Mouse (Mus musculus) heart, embryonic 12.5 days (tissue): ENCODE data around the gene Dppa3. TPM values are rescaled to one million over a fixed set of nuclear protein-coding genes. Genes with fewer than 3 reads are reported as not detected.
A peak's percentile ranks its signal among the peaks of the same experiment; 100 is the strongest.
"Not testable (repeated sequence)": the region's sequence is repeated elsewhere in the genome, so short reads cannot be mapped to it uniquely, and the experiment has no call there.

Source experiments
- ATAC-seq: fragments of 200-750 bp; cut with Nextera tagmentation; 2 replicates; pipeline ENCODE4 v1.8.0; 2017; ENCODE audit warnings: moderate TSS enrichment, moderate library complexity; ENCODE audit not compliant: insufficient number of reproducible peaks, low FRiP score
- H3K27ac ChIP-seq: fragments of 300-500 bp; sonication (generic); 2 replicates; pipeline ENCODE4 v1.5.1; 2016; ENCODE audit warnings: mild to moderate bottlenecking, moderate library complexity; ENCODE audit not compliant: poor library complexity, severe bottlenecking
- H3K27me3 ChIP-seq: fragments of 300-500 bp; sonication (generic); replicated peaks from 2 replicates; pipeline ENCODE4 v1.6.1; 2016; ENCODE audit warnings: mild to moderate bottlenecking, moderate library complexity
- H3K36me3 ChIP-seq: fragments of 300-500 bp; sonication (generic); 2 replicates; pipeline ENCODE4 v1.6.1; 2016; ENCODE audit warnings: mild to moderate bottlenecking, moderate library complexity
- H3K4me1 ChIP-seq: fragments of 300-500 bp; sonication (generic); replicated peaks from 2 replicates; pipeline ENCODE4 v1.6.1; 2016; ENCODE audit warnings: mild to moderate bottlenecking
- H3K4me2 ChIP-seq: fragments of 300-500 bp; sonication (generic); 2 replicates; pipeline ENCODE4 v1.6.1; 2016; ENCODE audit warnings: mild to moderate bottlenecking, moderate library complexity
- H3K4me3 ChIP-seq: fragments of 300-500 bp; sonication (generic); 2 replicates; pipeline ENCODE4 v1.5.1; 2016; ENCODE audit warnings: mild to moderate bottlenecking
- H3K9ac ChIP-seq: fragments of 300-500 bp; sonication (generic); 2 replicates; pipeline ENCODE4 v1.6.1; 2016; ENCODE audit warnings: mild to moderate bottlenecking, moderate library complexity
- H3K9me3 ChIP-seq: fragments of 300-500 bp; sonication (generic); replicated peaks from 2 replicates; pipeline ENCODE4 v1.6.1; 2016; ENCODE audit warnings: mild to moderate bottlenecking, moderate library complexity
- WGBS: fragments of 180-500 bp; shearing (Covaris S2); methylation state at CpG from one replicate; pipeline ENCODE4 v1.1.7; 2016; 5-methylcytosine and 5-hydroxymethylcytosine counted together
- polyA plus RNA-seq: library from polyadenylated mRNA; unstranded; fragments of >200 nt; fragmentation: Nextera tagmentation; extraction: Ambion mirVana; gene quantifications from 2 replicates; pipeline ENCODE4 v1.2.1, GENCODE M21; 2016

Gene Dppa3
- polyA plus RNA-seq, 1 experiment from 2014 or later = not detected

GRCm38 (mm10) chr6:122612426-122612825, 13.8 kb upstream of the Dppa3 start:
- Histone ChIP-seq H3K36me3 (no peaks in the 10 kb centered on the region), H3K4me2 (no peak overlapping the region), H3K27me3 (no peaks in the 10 kb centered on the region), H3K4me1 (peaks cover 4% of the 10 kb centered on the region; the same call in 1 of the 2 replicates), H3K27ac (no peak overlapping the region), H3K4me3 (no peak overlapping the region), H3K9ac (no peak overlapping the region), H3K9me3 (no peaks in the 10 kb centered on the region)
- 69% methylated on average over 4 of the region's 4 CpGs for WGBS
- ATAC-seq = no peak

DNA sequence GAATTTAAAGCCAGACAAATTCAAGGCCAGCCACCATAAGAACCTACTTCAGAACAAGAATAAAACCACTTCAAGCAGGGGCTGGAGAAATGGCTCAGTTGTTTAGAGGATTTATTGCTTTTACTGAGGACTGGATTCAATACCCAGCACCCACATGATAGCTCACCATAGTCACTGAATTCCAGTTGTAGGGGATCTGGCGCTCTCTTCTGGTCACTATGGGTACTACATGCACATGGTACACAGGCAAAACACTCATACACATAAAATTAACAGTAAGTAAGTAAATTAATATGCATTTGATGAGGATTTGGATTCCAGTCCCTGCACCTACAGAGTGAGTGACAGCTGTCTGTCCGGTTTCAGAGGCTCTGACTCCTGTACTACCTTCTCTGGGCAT, 12.2 kb upstream of the Dppa3 start:
- 54% methylated on average over 2 of the region's 2 CpGs for WGBS
- ATAC-seq = no peak
- Histone ChIP-seq H3K4me1 (peaks cover 4% of the 10 kb centered on the region; the same call in 1 of the 2 replicates), H3K4me3 (no peak overlapping the region), H3K27me3 (no peaks in the 10 kb centered on the region), H3K36me3 (no peaks in the 10 kb centered on the region), H3K9me3 (no peaks in the 10 kb centered on the region), H3K27ac (no peak overlapping the region), H3K4me2 (no peak overlapping the region), H3K9ac (no peak overlapping the region)

GRCm38 (mm10) chr6:122616022-122616421, 10.2 kb upstream of the Dppa3 start:
- Histone ChIP-seq H3K9me3 (no peaks in the 10 kb centered on the region), H3K9ac (no peak overlapping the region), H3K27me3 (no peaks in the 10 kb centered on the region), H3K4me2 (no peak overlapping the region), H3K4me1 (no peaks in the 10 kb centered on the region), H3K36me3 (no peaks in the 10 kb centered on the region), H3K4me3 (no peak overlapping the region), H3K27ac (no peak overlapping the region)
- ATAC-seq = no peak
- WGBS = 60% methylated on average over 3 of the region's 3 CpGs

GRCm38 (mm10) chr6:122621066-122621465, 5.1 kb upstream of the Dppa3 start:
- no peaks in the 10 kb centered on the region for H3K9me3 ChIP-seq
- peaks cover under 1% of the 10 kb centered on the region; the same call in 1 of the 2 replicates for H3K27me3 ChIP-seq
- no peaks in the 10 kb centered on the region for H3K36me3 ChIP-seq
- no peaks in the 10 kb centered on the region for H3K4me1 ChIP-seq
- H3K9ac ChIP-seq = no peak overlapping the region
- WGBS = 91% methylated on average over 6 of the region's 6 CpGs
- no peak overlapping the region for H3K27ac ChIP-seq
- no peak overlapping the region for H3K4me3 ChIP-seq
- ATAC-seq = no peak
- H3K4me2 ChIP-seq = no peak overlapping the region

- no peak overlapping the region for H3K4me2 ChIP-seq
- H3K36me3 ChIP-seq = no peaks in the 10 kb centered on the region
- no peaks in the 10 kb centered on the region for H3K4me1 ChIP-seq
- H3K4me3 ChIP-seq = no peak overlapping the region
- ATAC-seq = no peak
- no peaks in the 10 kb centered on the region for H3K9me3 ChIP-seq
- 56% methylated on average over 5 of the region's 5 CpGs for WGBS
- no peak overlapping the region for H3K9ac ChIP-seq
- no peak overlapping the region for H3K27ac ChIP-seq
- H3K27me3 ChIP-seq = peaks cover 21% of the 10 kb centered on the region
These were observed 1.7 kb upstream of the Dppa3 start for GRCm38 (mm10) chr6:122624480-122624879.

GRCm38 (mm10) chr6:122625156-122625555, 1.1 kb upstream of the Dppa3 start:
- H3K4me2 ChIP-seq = no peak overlapping the region
- H3K4me3 ChIP-seq = no peak overlapping the region
- H3K27me3 ChIP-seq = peaks cover 21% of the 10 kb centered on the region
- no peak for ATAC-seq
- no peaks in the 10 kb centered on the region for H3K4me1 ChIP-seq
- H3K36me3 ChIP-seq = no peaks in the 10 kb centered on the region
- 75% methylated on average over 4 of the region's 4 CpGs for WGBS
- no peak overlapping the region for H3K27ac ChIP-seq
- H3K9me3 ChIP-seq = no peaks in the 10 kb centered on the region
- H3K9ac ChIP-seq = no peak overlapping the region

- H3K27ac ChIP-seq = no peak overlapping the region
- no peaks in the 10 kb centered on the region for H3K36me3 ChIP-seq
- peak overlapping the region; percentile 65 for H3K4me2 ChIP-seq
- no peaks in the 10 kb centered on the region for H3K4me1 ChIP-seq
- WGBS = 18% methylated on average over 20 of the region's 20 CpGs
- no peaks in the 10 kb centered on the region for H3K9me3 ChIP-seq
- ATAC-seq = no peak
- no peak overlapping the region for H3K9ac ChIP-seq
- peaks cover 25% of the 10 kb centered on the region for H3K27me3 ChIP-seq
- peak overlapping the region; percentile 37 for H3K4me3 ChIP-seq
These were observed 1.4 kb downstream of the Dppa3 start for GRCm38 (mm10) chr6:122627469-122628108.

- Histone ChIP-seq H3K27me3 (peaks cover 4% of the 10 kb centered on the region; the same call in 1 of the 2 replicates), H3K4me1 (no peaks in the 10 kb centered on the region), H3K4me3 (no peak overlapping the region), H3K9ac (no peak overlapping the region), H3K36me3 (no peaks in the 10 kb centered on the region), H3K9me3 (no peaks in the 10 kb centered on the region), H3K4me2 (no peak overlapping the region), H3K27ac (no peak overlapping the region)
- 35% methylated on average over 9 of the region's 9 CpGs for WGBS
- no peak for ATAC-seq
These were observed 7.2 kb downstream of the Dppa3 start for GRCm38 (mm10) chr6:122633411-122633810.

- WGBS = 77% methylated on average over 7 of the region's 7 CpGs
- Histone ChIP-seq H3K36me3 (no peaks in the 10 kb centered on the region), H3K4me1 (no peaks in the 10 kb centered on the region), H3K27me3 (0 out of 2 replicates have a peak, but pooled peaks cover 3% of the 10 kb centered on the region), H3K4me3 (no peak overlapping the region), H3K4me2 (no peak overlapping the region), H3K9ac (no peak overlapping the region), H3K27ac (no peak overlapping the region), H3K9me3 (no peaks in the 10 kb centered on the region)
- ATAC-seq = no peak
These were observed 9.1 kb downstream of the Dppa3 start for GRCm38 (mm10) chr6:122635315-122635714.

GRCm38 (mm10) chr6:122636666-122637065, 10.5 kb downstream of the Dppa3 start:
- H3K4me1 ChIP-seq = no peaks in the 10 kb centered on the region
- H3K9me3 ChIP-seq = no peaks in the 10 kb centered on the region
- 69% methylated on average over 3 of the region's 3 CpGs for WGBS
- H3K4me3 ChIP-seq = no peak overlapping the region
- no peaks in the 10 kb centered on the region for H3K36me3 ChIP-seq
- no peak for ATAC-seq
- H3K4me2 ChIP-seq = no peak overlapping the region
- no peak overlapping the region for H3K9ac ChIP-seq
- H3K27ac ChIP-seq = no peak overlapping the region
- no peaks in the 10 kb centered on the region for H3K27me3 ChIP-seq

DNA sequence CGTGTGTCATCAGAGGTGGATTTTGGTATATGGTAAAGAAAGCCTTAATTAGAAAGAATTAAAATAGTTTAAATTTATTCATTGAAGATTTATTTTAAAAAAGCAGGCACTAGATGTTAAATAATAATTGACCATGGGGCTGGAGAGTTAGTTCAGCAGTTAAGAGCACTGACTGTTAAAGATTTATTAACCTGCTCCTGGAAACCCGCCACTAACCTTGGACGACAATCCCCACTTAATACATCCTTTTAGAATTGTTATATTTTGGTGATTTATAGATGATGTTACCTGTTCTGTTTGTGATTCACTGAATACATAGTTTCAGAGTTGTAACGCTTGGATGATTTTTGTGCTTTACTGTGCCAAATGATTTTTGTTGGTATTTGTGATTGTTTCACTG, 11.4 kb downstream of the Dppa3 start:
- not testable (repeated sequence) for H3K9ac ChIP-seq, H3K27me3 ChIP-seq, ATAC-seq, H3K9me3 ChIP-seq, H3K4me2 ChIP-seq, H3K4me1 ChIP-seq, H3K27ac ChIP-seq, H3K4me3 ChIP-seq, H3K36me3 ChIP-seq
- WGBS = 87% methylated on average over 4 of the region's 4 CpGs

DNA sequence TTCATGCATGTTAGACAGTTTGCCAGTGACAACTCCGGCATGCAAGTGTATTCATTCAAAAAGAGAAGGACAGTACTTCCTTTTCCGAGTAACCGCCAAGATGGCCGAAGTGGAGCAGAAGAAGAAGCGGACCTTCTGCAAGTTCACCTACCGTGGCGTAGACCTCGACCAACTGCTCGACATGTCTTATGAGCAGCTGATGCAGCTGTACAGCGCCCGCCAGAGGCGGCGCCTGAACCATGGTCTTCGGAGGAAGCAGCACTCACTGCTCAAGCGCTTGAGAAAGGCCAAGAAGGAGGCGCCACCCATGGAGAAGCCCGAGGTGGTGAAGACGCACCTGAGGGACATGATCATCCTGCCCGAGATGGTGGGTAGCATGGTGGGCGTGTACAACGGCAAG, 18.0 kb downstream of the Dppa3 start:
- not testable (repeated sequence) for H3K27ac ChIP-seq, ATAC-seq, H3K4me2 ChIP-seq, H3K27me3 ChIP-seq, H3K9ac ChIP-seq, H3K4me1 ChIP-seq, H3K4me3 ChIP-seq, H3K36me3 ChIP-seq
- WGBS = 81% methylated on average over 21 of the region's 21 CpGs
- H3K9me3 ChIP-seq = peaks cover 10% of the 10 kb centered on the region
